Mouse (Mus musculus) right cerebral cortex, adult 2 months (tissue): ENCODE data around the gene Plxna1.

Experiments
- DNase-seq, 2 experiments: peaks; one replicate each; pipeline ENCODE4 v3.0.0; 2021 to 2022; ENCODE audit warnings: low spot score in 2 of 2

Gene Plxna1

DNA sequence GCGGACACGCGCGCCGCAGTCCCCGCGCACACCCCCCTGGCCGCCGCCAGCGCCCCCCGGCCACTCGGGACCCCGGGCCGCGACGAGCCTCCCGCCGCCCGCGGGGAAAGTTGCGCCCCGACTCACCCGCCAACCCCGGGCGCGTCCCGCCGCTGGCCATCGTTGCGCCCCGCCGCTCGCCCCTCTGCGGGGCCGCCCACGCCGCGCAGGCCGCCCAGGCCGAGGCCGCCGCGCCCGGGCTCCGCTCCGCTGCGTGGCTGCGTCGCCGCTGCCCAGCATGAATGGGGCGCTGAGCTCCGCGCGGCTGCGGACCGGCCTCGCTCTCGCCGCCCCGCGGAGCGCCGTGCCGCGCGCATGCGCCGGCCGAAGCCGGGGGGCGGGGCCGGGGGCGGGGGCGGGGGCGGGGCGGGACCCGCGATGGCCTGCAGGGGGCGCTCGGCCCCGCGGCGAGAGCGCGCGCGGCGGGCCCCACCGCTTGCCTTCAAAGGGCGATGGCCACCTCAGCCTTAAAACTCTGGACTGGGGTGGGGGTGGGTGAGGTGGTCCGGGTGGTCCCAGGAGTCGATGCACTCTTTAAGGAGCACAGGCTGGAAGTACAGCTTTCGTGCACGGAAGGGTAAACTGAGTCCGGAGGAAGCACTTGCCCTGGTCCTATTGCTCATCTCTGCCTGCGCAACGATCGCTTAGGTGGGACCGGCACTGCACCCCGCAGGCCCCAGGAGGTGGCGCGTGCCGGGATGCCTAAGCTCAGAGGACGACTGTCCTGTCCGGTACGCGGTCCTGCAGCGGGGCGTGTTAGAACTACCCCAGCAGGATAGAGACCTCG, at the start of gene Plxna1:
Plxna1 (minus strand) TSS at position 340 of the 826 bp plus-strand sequence.
- peak; percentile 44 to 64 for DNase-seq

DNA sequence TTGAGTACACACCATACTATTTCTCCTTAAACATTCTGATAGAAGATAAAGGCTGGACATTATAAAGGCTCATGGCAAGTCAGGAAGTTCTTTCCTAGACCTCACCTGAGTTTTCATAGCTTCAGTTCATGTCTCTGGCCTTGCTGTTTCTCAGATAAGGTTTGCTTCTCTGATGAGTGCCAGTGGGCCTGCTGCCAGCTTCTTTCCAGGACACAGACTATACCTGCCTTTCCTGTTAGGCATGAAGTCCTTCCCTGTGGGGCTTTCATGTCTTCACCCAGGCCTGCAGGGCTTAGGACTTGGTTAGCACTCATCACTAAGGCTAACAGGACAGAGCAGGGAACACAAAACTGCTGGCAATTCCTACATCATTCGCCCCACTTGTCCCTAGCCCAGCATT, 46.6 kb upstream of the Plxna1 start:
- no peak for DNase-seq

DNA sequence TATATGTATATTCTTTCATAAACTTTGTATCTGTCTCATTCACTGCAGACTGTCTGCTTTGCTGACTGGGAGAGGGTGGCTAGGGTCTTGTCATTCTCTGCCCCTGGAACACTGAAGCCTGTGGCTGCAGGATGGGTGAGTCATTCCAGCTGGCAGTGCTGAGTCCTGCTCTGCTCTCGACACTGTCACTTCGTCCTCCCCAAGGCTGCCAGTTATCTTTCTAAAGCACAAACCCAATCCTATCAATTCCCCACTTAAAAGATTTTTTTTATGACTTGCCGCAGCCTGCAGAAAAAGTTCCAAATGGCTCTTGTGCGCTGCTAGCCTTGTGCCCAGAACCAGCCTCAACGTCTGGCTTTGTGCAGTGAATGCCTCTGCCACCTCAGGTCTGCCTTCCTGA, 45.8 kb upstream of the Plxna1 start:
- no peak for DNase-seq

DNA sequence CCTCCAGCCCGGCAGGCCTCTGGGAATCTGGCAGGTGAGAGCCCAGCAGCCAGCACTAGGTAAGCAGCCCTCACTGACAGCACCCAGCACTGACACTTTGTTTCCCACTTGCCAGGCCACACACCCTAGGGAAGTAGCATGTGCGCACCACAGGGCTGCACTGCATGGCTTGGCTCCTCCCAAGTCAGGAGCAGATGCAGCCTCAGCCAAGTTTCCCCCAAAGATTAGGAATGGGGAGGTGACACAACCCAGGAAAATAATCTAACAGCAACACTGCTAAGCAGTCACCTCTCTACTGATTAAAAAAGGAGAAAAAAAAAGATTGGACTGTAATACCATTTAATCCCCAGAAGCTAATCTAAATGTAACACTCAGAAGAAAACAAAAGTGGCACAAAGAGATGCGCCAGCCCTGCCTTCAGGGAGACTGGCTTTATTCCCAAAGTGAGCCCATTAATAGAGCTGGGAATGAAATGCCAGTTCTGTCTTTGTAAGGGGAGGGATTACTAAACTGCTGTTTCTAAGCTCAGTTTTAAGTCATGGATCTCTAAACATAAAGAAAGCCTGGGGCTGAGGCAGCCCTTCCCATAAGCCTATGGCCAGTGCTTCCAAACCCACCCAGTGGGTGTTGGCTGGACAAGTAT, 44.9 kb upstream of the Plxna1 start:
- DNase-seq, result no peak

DNA sequence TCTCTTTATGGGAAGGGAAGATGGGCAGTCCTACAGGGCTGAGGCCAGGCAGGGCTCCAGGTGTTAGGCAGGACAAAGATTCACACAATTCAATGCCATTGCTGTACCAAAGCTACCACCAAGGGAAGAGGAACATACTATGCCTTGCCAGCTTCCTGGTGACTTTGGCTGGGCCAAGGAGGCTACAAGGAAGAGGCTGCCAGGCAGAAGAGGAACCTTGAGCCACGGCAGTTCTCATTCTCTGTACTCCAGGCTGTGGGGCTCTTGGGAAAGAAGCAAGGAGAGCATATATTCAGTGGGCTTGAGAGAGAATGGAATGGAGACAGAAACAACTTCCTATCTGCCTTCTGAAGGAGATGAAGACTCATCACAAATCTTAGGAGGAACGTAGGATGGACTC, 42.5 kb upstream of the Plxna1 start:
- DNase-seq, result no peak

DNA sequence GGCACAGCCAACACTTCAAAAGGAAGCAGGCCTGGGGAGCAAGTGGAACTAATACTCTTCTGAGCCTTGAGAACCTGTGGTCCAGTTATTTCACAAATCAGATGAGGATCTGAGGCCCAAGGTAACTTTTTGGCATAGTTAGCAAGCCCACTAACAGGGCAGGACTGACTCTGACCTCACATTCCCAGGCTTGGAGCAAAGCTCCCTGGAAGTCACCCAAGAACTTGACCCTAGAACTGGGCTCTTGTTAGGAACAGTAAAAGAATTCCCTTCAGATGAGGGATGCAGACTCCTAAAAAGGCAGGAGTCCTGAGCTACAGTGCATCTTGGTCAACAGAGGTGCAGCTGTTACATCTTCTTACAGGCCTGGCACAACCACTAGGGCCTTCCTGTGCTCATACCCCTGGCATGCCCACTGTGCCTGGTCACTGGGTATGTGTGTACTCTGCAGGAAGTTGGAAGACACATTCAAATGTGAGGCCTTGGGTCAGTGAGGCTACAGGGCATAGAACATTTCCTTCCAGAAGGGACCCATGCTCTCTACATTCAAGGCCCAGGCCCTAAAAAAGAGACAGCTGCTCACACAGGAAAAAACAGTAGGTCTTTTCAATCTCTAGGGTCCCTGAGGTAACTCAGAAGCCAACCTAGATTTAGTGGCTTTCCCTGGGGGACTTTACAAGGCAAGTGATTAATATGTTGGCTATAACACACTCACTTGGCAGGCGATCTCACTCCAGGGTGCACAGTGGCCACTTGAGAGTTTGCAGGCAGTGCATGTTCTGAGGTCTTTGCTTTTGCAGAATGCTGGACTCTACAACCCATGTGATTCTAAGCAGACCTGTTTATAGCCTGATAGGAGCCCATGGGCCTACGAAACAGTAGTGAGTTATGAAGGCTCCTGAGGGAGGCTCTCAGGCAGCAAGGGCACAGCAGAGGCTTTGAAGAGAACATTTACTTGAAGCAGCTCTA, 41.1 kb upstream of the Plxna1 start:
- DNase-seq, result no peak

DNA sequence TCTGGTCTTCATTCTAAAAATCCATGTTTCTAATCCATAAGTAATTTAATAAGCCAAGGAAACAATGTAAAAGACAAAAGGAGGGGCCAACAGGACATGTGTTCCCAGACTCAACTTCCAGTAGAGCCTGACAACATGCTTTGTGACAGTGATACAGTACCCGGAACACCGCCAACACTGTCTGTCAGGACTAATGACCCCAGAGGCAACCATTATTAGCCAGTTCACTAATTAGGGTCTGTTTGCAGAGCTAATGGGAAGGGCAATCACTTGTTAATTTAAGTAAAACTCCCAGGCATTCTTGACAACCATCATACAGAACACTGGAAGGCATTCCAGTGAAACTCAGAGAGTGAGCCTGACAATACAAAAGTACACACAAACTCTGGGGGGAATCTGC, 40.0 kb upstream of the Plxna1 start:
- no peak for DNase-seq

DNA sequence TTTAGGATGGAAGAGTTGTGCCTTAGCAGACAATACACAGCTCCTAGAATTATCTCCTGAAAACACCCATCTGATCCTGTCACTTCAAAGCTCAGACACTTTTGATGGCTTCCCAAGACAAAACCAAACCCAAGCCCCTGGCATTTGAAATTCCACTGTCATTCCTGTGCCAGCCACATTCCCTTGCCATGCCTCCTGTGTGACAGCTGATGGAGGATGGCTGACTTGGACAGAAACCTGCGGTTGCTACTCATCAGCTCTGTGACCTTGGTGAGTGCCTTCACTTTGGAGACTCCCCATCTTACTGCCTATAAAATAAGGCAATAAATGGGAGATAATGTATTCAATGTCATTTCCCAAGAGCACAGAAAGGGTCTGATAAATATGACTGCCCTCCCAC, 37.1 kb upstream of the Plxna1 start:
- DNase-seq, result no peak

DNA sequence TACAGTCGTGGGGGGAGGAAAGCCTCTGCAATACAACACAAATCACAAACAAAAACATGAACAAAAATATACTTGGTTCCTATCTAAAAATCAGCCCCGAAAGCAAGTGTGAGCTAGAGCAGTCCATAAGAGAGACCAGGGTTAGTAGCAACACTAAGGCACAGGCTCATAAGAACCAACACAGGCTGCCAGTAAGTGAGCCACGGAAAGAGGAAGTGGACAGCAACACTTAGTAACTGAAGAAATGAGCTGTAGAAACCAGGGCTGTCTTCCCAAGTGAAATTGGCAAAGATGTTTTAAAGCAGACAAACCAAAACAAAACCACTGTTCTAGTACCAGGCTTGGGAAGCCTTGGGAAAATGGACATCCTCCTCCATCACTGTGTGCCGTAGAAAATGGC, 35.5 kb upstream of the Plxna1 start:
- DNase-seq, result no peak

DNA sequence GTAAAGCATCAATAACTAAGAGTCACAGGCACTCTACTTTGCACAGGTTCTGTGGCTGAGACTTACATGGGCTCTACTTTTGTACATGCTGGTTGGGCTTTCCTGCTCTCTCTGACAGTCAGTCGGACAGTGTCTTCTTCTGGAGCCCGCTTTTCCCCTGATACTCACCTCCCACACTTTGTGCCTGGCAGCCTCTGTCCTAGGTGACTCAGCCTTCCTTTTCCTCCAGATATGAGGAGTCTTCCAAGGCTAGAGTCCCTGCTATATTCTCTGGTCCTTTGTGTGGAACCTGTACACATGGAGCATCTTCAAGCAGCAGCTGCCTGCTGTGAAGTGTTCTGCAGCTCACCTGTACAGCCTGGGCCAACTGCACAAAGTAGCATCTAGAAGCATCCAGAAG, 31.4 kb upstream of the Plxna1 start:
- DNase-seq, result peak in 1 of 2 experiments; percentile 15

DNA sequence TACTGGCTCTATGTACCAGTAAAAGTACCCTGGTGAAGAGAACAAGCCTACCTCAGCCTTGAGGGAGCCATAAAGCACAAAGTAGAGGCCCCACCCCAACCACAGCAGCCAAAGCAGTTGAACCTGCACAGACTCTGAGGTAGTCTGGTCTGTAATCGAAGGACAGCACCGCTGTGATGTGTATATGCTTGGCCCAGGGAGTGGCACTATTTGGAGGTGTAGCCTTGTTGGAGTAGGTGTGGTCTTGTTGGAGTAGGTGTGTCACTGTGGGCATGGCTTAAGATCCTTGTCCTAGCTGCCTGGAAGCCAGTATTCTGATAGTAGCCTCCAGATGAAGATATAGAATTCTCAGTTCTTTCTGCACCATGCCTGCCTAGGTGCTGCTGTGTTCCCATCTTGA, 29.8 kb upstream of the Plxna1 start:
- DNase-seq, result no peak

DNA sequence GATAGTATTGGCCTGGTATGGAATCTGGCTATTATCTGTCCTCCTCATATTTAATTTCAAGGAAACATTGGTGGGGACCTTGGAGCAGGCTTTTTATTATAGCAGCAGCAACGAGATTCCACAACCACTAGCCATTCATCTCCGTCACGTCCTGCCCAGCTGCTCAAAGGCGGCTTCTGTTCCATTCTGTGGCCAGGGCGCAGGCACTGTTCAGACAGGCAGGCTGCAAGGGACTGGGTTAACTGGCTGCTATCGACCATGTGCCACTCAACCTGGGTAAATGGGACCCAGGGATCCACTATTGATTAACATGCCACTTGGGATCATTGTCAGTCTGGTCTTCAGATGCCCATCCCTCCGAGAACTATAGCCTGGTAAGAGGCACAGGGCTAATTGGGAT, 27.4 kb upstream of the Plxna1 start:
- no peak for DNase-seq

DNA sequence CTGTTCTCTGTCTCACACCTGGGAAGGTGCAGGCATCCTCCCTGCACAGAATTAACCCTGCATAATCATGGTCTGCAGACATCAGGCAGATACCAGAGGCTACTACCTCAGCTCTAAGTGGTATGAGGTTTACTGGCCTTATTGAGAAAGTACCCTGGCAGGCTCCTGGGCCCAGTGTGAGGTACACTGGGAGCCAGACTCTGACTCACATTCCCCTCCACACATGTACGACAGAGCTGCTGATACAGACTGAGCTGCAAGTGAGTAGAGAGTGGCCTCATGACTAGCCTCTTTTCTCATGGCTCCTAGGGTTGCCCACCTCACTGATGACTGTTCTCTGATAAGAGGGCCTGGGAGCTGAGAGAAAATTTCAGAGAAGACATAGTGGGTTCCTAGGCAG, 24.5 kb upstream of the Plxna1 start:
- DNase-seq, result no peak

DNA sequence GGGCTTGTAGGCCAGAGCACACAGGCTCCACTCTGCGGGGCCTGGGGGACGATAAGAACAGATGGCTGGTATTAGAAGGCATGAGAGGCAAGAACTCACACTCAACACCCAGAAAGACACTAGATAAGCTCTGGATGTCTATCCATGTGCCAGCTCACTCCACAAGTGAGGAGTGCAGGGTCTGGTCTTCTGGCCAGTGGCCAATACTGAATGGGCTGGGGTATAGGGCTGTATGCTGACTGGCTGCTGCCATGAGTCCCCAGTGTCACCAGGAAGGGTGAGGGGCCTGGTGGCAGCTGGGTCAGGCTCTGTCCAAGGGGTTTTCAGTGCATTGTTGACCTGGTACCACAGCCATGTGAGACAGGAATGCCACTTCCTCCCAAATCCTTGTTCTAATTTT, 22.3 kb upstream of the Plxna1 start:
- no peak for DNase-seq

DNA sequence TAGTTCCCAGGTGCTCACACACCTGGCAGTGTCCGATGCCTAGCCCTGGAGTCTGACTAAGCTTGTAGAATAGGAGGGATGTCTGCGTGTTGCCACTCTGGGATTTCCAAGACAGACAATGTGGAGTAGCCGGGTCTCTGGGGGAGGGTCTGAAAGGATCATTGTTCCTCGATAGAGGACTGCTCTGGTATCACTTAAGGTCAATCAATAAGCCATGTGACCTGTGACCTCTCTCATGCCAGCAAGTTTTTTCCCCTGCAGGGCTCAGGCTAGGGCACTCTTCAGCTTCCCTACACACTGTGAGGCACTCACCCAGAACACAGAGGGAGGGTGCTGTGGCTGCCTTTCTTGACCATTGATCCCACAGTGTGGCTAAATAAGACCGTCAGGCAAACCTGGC, 19.4 kb upstream of the Plxna1 start:
- DNase-seq, result no peak

DNA sequence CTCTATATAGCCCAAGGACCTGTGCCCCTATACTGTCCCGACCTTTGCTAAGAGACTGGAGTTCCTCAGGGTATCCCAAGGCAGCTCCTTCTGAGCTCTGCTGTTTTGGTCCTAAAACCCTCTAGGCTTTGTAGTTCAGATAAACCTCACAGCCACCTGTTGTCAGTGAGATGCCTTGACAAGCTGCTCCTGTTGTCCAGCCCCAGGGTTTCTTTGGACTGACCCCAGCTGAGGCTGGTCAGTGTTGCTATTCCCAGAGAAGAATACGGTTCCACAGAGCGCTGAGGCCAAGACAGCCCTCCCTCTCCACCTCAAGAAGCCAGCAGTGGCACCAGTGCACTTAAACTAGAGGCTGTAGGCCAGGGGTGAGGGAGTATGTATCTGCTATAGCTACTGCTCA, 18.8 kb upstream of the Plxna1 start:
- no peak for DNase-seq

DNA sequence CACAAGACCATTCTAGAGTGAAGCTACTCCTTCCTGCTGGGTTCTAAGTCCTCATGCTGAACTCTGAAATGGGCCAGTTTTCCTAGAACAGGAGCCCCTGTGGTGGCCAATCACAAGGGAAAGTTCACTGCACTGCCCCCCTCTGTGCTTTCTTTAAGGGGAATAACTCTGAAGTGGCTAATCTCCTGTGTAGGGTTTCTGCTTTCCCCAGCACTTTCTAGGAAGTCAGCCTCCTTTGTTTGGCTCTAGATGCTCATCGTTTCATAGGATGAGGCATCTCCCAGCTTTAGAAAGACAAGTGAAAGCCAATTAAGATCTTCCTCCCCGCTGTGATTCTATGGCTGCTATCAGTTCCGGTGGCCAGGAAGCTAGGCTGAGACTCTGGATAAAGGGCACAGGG, 18.3 kb upstream of the Plxna1 start:
- no peak for DNase-seq

DNA sequence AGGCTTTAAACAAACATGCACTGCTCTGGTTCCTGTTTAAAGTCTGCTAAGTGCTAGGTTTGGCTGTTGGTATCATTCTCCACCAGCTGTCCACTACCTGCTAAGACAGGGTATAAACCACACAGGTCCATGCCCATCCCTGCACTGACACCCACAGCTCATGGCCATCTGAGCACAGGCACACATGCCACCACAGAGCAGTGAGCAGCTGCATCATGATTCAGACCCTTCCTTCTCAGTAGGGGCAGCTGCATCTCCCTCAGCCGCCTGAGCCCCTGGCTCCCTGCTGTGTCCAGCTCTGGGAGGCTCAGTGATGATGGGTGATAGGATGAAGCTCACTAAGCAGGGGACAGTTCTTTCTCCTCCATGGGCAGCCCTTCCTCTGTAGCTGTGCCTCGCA, 15.8 kb upstream of the Plxna1 start:
- DNase-seq, result no peak

DNA sequence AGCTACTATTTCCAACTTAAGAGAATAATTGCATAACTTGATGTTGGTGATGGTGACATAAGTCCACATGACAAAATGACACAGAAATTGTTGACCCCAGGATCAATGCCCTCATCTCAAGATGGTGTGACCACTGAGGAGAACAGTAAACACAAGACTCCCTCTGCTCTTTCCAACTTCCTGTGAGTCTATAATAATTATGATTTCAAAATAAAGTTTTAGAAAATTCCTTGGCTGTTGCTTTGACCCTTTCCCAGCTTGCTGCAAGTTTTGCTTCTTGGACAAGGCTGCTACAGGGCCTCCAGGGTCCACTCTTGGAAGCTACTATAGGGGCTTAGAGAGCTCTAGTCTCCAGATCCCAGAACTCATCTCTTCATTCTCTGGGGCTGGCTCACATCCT, 6.4 kb upstream of the Plxna1 start:
- no peak for DNase-seq

DNA sequence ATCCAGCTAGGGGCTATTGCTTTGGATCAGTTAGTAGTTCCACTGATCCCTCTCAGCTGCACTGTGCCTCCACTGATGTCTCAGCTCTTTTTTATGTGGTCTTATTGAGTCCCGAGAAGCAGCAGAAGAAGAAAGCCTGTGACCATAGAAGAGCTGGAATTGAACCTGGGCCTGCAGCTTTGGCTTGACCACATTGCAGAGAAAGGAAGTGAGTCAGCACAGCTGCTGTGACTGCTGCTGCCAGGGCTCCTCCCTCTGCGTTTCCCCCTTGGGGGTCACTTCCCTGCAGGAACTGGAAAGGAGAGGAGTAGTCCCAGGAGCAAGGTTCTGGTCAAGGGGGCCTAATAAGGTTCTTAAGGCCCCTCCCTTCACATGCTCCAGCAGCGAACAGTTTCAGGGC, 1.9 kb upstream of the Plxna1 start:
- no peak for DNase-seq

DNA sequence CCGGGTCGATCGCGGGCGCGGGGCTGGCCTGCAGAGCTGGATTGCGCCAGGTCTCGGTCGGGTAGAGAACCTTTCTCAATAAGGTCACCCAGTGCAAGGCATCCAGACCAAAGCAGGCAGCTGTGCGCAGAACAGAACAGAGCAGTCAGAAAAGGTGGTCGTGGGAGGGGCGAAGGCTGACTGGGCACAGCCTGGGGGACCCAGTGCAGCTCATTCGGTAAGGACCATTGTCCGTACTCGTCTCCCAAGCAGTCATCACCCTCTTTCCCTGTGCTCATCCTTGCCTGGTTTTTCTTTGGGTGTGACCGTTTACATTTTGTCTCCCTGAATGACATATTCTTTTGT, 659 bp upstream of the Plxna1 start:
- peak in 1 of 2 experiments; percentile 42 for DNase-seq
